Mouse (Mus musculus) A20 (cell line): Measurements from ENCODE around the gene Erich3.

ENCODE experiments used
- DNase-seq: peaks from one replicate; pipeline ENCODE4 v3.0.0-alpha.2; 2011; ENCODE audit warnings: low read depth, low spot score

Gene Erich3

DNA sequence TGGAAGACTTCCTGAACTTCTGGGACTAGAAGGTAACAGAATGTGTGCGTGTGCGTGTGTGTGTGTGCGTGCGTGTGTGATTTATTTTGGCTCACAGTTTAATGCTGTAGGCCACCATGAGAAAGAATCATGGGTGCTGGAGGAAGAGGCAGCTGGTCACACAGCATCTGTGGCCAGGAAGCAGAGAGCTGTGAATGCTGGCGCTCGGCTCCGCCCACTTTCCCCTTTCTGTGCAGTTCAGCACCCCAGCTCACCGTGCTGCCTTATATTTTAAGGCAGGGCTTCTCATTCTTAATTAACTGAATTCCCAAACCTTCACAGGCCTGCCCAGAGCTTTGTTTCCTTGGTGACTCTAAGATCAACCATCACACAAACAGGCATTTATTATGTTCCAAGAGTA, 9.7 kb downstream of the Erich3 start:
- DNase-seq = peak; percentile 61

DNA sequence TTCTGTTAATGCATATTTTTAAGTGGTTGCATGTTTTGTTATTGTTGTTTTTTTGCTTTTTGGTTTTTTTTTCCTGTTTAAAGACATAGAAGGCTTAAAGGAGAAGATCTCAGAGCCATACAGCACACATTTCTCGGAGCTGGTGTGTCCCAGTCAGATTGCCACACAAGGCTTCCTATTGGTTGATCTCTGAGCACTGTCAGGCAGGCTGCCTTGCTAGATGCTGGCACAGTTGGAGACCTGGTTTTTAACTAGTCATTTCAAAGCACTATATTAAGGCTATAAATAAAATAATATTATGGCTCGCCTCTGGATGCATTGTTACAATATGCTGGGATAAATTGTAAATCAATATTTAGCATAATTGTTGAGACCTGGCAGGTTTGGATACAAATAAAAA, 18.9 kb downstream of the Erich3 start:
- DNase-seq = no peak

DNA sequence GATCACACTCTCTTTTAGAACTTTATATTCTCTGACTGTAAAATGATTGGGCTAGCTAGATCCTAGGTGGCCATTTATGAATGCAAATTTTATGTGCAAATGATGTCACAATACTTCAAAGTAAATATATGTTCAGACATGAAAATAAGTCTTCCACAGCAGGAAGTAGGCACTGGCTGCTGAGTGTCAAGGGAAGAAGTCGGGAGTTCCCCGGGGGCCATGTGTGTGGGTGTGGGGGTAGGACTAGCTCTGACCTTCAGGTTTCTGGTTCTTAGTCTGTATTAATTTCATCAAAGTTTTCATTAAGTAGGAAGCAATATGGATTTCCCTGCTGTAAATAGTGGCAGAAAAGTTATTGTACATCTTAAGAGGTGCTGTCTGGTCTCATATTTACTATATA, 20.0 kb downstream of the Erich3 start:
- DNase-seq = peak; percentile 12

DNA sequence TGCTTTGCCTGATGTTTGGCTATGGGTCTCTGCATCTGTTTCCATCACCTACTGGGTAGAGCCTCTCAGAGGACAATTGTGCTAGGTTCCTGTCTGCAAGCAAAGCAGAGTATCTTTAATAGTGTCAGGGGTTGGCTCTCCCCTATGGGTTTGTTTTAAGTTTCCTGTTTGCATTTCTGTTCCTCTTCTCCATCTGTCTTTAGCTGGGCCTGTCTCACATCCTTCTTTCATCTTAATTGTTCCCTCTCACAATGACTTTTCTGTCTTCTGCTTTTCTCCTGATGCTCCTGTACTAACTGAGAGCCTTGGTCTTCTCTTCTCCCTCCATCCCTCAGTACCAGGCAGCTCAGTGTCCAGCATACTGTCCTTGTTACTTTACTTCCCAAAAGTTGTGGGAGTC, 26.6 kb downstream of the Erich3 start:
- no peak for DNase-seq

DNA sequence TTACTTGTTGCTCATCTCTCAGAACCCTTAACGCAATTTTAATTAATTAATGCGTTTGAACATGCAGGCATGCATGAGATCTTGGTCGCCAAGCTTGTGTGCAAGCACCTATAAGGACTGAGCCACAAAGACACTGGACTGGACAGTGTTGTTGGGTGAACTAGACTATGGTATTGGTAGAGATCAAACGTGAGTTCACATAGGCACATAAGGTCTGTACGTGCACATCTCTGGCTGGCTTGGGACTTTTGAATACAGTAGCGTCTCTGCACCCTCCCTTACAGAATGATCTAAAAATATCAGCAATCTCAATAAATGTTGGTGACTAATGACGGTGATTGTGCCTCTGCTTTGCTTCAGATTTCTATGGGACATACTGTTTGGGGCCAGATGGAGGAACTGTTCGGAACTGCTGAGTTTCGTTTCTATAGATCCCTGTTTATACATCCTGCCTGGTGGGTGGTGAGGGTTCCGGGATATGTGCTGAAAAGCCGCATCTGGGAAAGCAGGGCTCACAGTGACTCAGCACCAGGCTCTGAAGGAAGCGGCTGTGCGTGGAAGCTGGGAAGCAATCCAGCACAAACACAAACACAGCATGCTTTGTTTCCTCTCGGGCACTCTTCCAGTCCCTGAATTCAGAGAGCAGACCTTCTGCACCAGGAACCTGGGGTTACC, 28.4 kb downstream of the Erich3 start:
- DNase-seq = no peak

GRCm38 (mm10) chr3:154692572-154692922, 28.9 kb downstream of the Erich3 start:
- no peak for DNase-seq

DNA sequence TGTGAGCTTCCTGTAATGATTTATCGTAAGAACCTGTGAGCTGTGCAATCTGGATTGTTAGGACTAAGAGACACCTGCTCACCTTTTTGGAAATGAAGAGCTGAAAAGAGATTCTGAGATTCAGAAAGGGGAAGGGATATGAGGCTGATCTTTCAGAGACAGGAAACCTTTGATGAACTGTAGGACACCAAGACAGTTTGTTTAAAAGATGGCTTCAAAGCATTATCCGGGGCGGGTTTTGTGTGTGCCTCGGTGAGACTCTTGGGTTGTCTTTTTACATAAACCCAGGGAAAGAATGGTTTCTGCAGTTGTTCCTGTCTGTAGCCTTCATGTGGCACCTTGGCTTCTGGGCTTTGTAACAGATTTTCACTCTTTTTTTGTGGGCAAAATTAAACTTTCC, 30.2 kb downstream of the Erich3 start:
- no peak for DNase-seq

GRCm38 (mm10) chr3:154696611-154697010, 33.0 kb downstream of the Erich3 start:
- peak; percentile 18 for DNase-seq

GRCm38 (mm10) chr3:154698907-154699306, 35.2 kb downstream of the Erich3 start:
- no peak for DNase-seq

- no peak for DNase-seq
Observed at GRCm38 (mm10) chr3:154700296-154700695, 36.6 kb downstream of the Erich3 start.

DNA sequence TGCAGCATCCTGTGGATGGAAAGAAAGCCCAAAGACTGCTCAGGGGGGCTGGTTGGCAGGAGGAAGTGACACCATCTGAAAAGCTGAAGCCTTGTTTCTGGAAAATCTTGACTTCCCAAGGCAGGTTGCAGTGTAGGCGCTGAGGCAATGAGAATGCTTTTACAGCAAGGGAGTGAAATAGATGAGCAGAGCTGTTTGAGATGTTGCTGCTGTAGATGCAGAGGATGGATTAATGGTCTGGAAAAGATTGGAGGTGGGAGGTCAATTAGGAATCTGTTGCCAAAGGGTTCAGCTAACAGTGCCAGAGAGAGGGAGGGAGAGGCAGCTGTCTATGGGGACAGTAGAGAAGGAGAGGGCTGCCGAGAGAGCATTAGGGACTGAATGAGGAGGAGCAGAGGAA, 37.1 kb downstream of the Erich3 start:
- no peak for DNase-seq

DNA sequence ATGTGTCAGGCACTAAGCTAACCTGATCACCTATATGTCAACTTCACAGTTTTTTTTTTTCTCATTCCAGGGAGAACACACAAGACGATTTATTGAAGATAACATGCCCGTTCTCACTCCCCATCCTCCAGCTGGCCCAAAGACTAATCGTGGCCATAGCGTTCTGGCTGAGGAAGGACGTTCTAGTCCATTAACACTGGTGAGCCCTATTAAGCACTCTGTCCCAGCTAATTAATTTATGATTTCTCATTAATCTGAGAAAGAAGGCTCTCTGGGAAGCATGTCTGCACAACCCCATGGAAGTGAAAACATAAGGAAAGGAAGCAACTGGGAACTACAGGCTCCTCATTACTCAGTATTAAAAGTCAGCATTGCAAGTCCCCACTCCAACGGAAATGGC, 41.1 kb downstream of the Erich3 start:
- no peak for DNase-seq

DNA sequence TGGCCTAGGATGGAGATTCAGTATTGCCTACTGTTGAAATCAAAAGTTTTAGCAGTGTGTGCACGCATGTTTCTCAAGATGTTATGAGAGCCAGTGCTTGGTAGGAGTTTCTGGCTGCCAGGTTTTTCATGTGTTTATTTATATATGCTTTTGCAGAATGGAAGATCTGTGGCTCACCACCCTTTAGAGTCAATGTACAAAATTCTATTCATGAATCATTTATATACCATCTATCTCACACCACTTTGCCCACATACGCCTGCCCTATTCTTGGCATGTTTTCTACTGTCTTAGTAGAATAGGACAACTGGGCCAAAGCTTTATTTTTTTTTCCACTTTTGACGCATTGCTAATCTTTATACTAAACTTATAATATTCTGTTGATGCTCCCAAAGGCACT, 44.5 kb downstream of the Erich3 start:
- no peak for DNase-seq

DNA sequence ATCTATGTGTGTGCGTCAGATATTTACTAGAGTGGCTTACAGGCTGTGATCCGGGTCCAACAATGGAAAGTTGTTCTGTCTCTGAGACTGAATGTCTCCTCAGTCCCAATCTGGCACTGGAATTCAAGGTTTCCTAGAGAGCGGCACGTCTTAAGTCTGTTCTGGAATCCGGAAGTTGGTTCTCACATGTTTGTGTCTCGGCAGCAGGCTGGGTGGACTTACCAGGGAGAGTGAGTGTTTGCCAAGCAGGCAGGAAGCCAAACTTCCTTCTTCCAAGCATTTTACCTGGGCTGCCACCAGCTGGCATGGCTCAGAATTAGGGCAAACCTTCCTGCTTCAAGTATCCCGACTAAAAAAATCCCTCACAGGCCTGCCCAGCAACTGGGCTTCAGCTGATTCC, 59.5 kb downstream of the Erich3 start:
- no peak for DNase-seq

DNA sequence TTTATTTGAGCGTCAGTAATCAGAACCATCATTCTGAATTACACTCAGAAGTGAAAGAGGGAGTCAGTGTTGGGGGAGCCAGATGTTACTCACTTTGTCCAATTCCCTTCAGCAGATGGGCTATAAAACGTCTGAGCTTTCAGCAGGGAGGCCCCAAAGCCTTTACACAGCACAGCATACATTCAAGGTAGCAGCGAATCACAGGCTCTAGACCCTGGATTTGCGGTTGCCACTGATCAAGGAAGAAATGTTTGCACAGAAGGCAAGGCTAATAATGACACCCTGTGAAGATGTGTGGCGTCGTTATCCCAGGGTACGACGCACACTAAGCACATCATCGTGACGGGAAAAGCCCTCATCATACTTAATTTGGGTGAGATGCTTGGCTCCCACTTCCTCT, 67.8 kb downstream of the Erich3 start:
- no peak for DNase-seq

DNA sequence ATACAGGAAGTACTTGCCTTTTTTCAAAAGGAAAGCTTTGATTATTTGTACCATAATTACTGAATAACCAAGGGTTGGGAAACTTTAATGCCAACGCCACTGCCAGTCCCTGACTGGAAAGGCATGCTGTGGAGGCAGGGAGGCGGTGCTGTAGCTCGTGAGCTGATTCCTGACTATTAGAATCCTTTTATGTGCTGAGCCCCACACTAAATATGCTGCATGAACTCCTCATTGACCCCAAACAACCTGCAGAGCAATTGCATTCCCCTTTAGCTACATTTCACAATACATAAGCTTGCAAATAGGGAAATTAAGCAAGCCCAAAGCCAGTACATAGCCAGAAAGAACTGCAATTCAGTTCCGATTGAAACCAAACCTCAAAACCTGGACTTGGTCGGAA, 77.8 kb downstream of the Erich3 start:
- DNase-seq = no peak

DNA sequence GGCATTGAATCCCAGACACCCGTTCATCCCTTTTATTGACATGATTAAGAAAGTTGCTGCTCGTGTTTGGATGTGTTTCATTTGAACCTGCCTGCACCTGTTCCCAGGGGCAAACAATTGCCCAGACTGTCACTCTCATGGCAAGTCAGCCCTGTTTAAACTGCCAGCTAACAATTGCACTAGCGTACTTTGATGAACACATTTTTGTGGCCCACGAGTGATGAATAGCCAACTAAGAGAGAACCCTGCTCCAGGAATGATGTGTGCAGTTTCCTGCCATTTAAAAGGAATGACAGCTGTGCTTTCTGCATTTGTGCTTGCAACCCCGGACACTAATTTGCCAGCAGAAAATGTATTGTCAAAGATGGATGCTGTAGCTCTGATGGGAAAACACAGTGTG, 79.3 kb downstream of the Erich3 start:
- no peak for DNase-seq

- no peak for DNase-seq
Observed at GRCm38 (mm10) chr3:154744317-154744716, 80.7 kb downstream of the Erich3 start.

GRCm38 (mm10) chr3:154754505-154754904, 90.8 kb downstream of the Erich3 start:
- DNase-seq = no peak

- no peak for DNase-seq
Observed at GRCm38 (mm10) chr3:154755225-154755624, 91.6 kb downstream of the Erich3 start.

GRCm38 (mm10) chr3:154758089-154758488, 94.4 kb downstream of the Erich3 start:
- no peak for DNase-seq

DNA sequence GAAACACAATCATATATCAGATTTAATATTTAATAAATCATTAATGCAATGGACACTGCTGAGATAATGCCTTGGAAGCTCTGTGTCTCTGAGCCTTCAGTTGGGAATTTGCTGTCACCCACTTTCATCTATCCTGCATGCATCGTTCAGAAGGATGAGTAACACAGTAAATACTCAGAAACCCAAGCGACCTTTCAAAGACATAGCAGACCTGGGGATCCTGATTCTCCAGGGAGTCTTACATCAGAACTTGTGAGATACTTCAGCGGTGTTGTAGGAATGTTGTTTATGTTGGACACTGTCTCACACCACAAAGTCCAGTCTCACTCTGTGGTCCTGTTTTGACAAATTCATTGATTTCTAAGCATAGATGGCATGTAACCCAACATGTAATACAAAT, 97.4 kb downstream of the Erich3 start:
- no peak for DNase-seq

- no peak for DNase-seq
Observed at GRCm38 (mm10) chr3:154763374-154763773, 99.7 kb downstream of the Erich3 start.

GRCm38 (mm10) chr3:154764115-154764514, 100.5 kb downstream of the Erich3 start:
- no peak for DNase-seq
